Mouse (Mus musculus): ENCODE results near the gene Phf14. TPM values are rescaled to one million over a fixed set of nuclear protein-coding genes. Genes with fewer than 3 reads are reported as not detected.

The Phf14 gene
- polyA plus RNA-seq, 1 experiment from 2014 or later: 94.4 TPM

- H3K27me3 ChIP-seq (ENCODE audit: control insufficient read depth, insufficient read depth, low read length): no peaks in the 10 kb centered on the region
- WGBS: 86% methylated on average over 2 of the region's 2 CpGs
- H3K9me3 ChIP-seq (ENCODE audit: control insufficient read depth, low read length): no peaks in the 10 kb centered on the region
- no peak overlapping the region for H3K4me2 ChIP-seq (ENCODE audit: low read depth, low read length, severe bottlenecking)
- H3K4me3 ChIP-seq (ENCODE audit: low read depth, low read length): no peak overlapping the region
- DNase-seq (ENCODE audit: low spot score) (no peak), ATAC-seq (replicated peaks; ENCODE audit: low FRiP score) (no peak)
- no peak overlapping the region for H3K9ac ChIP-seq (ENCODE audit: low read length)
- H3K27ac ChIP-seq (ENCODE audit: low read depth, low read length): no peak overlapping the region
- H3K36me3 ChIP-seq (ENCODE audit: control insufficient read depth, insufficient read depth, low read length): no peaks in the 10 kb centered on the region
- no peaks in the 10 kb centered on the region for H3K4me1 ChIP-seq (replicated peaks; ENCODE audit: control insufficient read depth, insufficient read depth, low read length)
Observed at GRCm38 (mm10) chr6:12026804-12027537, 119.4 kb downstream of the Phf14 start.

- H3K27me3 ChIP-seq (ENCODE audit: control insufficient read depth, insufficient read depth, low read length): no peaks in the 10 kb centered on the region
- 79% methylated on average over 4 of the region's 4 CpGs for WGBS
- DNase-seq (ENCODE audit: low spot score) (no peak), ATAC-seq (replicated peaks; ENCODE audit: low FRiP score) (no peak)
- H3K36me3 ChIP-seq (ENCODE audit: control insufficient read depth, insufficient read depth, low read length): no peaks in the 10 kb centered on the region
- H3K4me1 ChIP-seq (replicated peaks; ENCODE audit: control insufficient read depth, insufficient read depth, low read length): no peaks in the 10 kb centered on the region
- H3K4me2 ChIP-seq (ENCODE audit: low read depth, low read length, severe bottlenecking): no peak overlapping the region
- no peaks in the 10 kb centered on the region for H3K9me3 ChIP-seq (ENCODE audit: control insufficient read depth, low read length)
- no peak overlapping the region for H3K27ac ChIP-seq (ENCODE audit: low read depth, low read length)
- no peak overlapping the region for H3K9ac ChIP-seq (ENCODE audit: low read length)
- no peak overlapping the region for H3K4me3 ChIP-seq (ENCODE audit: low read depth, low read length)
Observed at GRCm38 (mm10) chr6:12034561-12034960, 127.0 kb downstream of the Phf14 start.

- DNase-seq (ENCODE audit: low spot score) (no peak), ATAC-seq (replicated peaks; ENCODE audit: low FRiP score) (no peak)
- H3K9me3 ChIP-seq (ENCODE audit: control insufficient read depth, low read length): no peaks in the 10 kb centered on the region
- no peak overlapping the region for H3K4me3 ChIP-seq (ENCODE audit: low read depth, low read length)
- H3K4me1 ChIP-seq (replicated peaks; ENCODE audit: control insufficient read depth, insufficient read depth, low read length): no peaks in the 10 kb centered on the region
- H3K9ac ChIP-seq (ENCODE audit: low read length): no peak overlapping the region
- H3K36me3 ChIP-seq (ENCODE audit: control insufficient read depth, insufficient read depth, low read length): no peaks in the 10 kb centered on the region
- no peaks in the 10 kb centered on the region for H3K27me3 ChIP-seq (ENCODE audit: control insufficient read depth, insufficient read depth, low read length)
- no peak overlapping the region for H3K27ac ChIP-seq (ENCODE audit: low read depth, low read length)
- no peak overlapping the region for H3K4me2 ChIP-seq (ENCODE audit: low read depth, low read length, severe bottlenecking)
- 79% methylated on average over 7 of the region's 7 CpGs for WGBS
Observed at GRCm38 (mm10) chr6:12038268-12038667, 130.7 kb downstream of the Phf14 start.

- WGBS: 84% methylated on average over 2 of the region's 2 CpGs
- no peak overlapping the region for H3K4me2 ChIP-seq (ENCODE audit: low read depth, low read length, severe bottlenecking)
- no peaks in the 10 kb centered on the region for H3K27me3 ChIP-seq (ENCODE audit: control insufficient read depth, insufficient read depth, low read length)
- no peaks in the 10 kb centered on the region for H3K9me3 ChIP-seq (ENCODE audit: control insufficient read depth, low read length)
- DNase-seq (ENCODE audit: low spot score) (no peak), ATAC-seq (replicated peaks; ENCODE audit: low FRiP score) (no peak)
- H3K4me1 ChIP-seq (replicated peaks; ENCODE audit: control insufficient read depth, insufficient read depth, low read length): no peaks in the 10 kb centered on the region
- H3K9ac ChIP-seq (ENCODE audit: low read length): no peak overlapping the region
- no peaks in the 10 kb centered on the region for H3K36me3 ChIP-seq (ENCODE audit: control insufficient read depth, insufficient read depth, low read length)
- H3K4me3 ChIP-seq (ENCODE audit: low read depth, low read length): no peak overlapping the region
- H3K27ac ChIP-seq (ENCODE audit: low read depth, low read length): no peak overlapping the region
Observed at GRCm38 (mm10) chr6:12052884-12053283, 145.3 kb downstream of the Phf14 start.

GRCm38 (mm10) chr6:12054149-12054548 lies 146.5 kb downstream of the Phf14 start:
- Histone ChIP-seq H3K4me1 (replicated peaks; ENCODE audit: control insufficient read depth, insufficient read depth, low read length) (no peaks in the 10 kb centered on the region), H3K9ac (ENCODE audit: low read length) (no peak overlapping the region), H3K4me3 (ENCODE audit: low read depth, low read length) (no peak overlapping the region), H3K27me3 (ENCODE audit: control insufficient read depth, insufficient read depth, low read length) (no peaks in the 10 kb centered on the region), H3K27ac (ENCODE audit: low read depth, low read length) (no peak overlapping the region), H3K36me3 (ENCODE audit: control insufficient read depth, insufficient read depth, low read length) (no peaks in the 10 kb centered on the region), H3K4me2 (ENCODE audit: low read depth, low read length, severe bottlenecking) (no peak overlapping the region), H3K9me3 (ENCODE audit: control insufficient read depth, low read length) (no peaks in the 10 kb centered on the region)
- ATAC-seq (replicated peaks; ENCODE audit: low FRiP score): no peak
- 80% methylated on average over 3 of the region's 3 CpGs for WGBS
- DNase-seq (ENCODE audit: low spot score): no peak

- DNase-seq (ENCODE audit: low spot score) (no peak), ATAC-seq (replicated peaks; ENCODE audit: low FRiP score) (no peak)
- no peak overlapping the region for H3K4me3 ChIP-seq (ENCODE audit: low read depth, low read length)
- H3K27me3 ChIP-seq (ENCODE audit: control insufficient read depth, insufficient read depth, low read length): no peaks in the 10 kb centered on the region
- H3K9me3 ChIP-seq (ENCODE audit: control insufficient read depth, low read length): no peaks in the 10 kb centered on the region
- H3K27ac ChIP-seq (ENCODE audit: low read depth, low read length): no peak overlapping the region
- no peak overlapping the region for H3K4me2 ChIP-seq (ENCODE audit: low read depth, low read length, severe bottlenecking)
- WGBS: 88% methylated on average over 5 of the region's 5 CpGs
- H3K36me3 ChIP-seq (ENCODE audit: control insufficient read depth, insufficient read depth, low read length): no peaks in the 10 kb centered on the region
- H3K9ac ChIP-seq (ENCODE audit: low read length): no peak overlapping the region
- H3K4me1 ChIP-seq (replicated peaks; ENCODE audit: control insufficient read depth, insufficient read depth, low read length): no peaks in the 10 kb centered on the region
Observed at GRCm38 (mm10) chr6:12058717-12059116, 151.1 kb downstream of the Phf14 start.

GRCm38 (mm10) chr6:12059971-12060370 lies 152.4 kb downstream of the Phf14 start:
- Histone ChIP-seq H3K36me3 (ENCODE audit: control insufficient read depth, insufficient read depth, low read length) (no peaks in the 10 kb centered on the region), H3K4me1 (replicated peaks; ENCODE audit: control insufficient read depth, insufficient read depth, low read length) (no peaks in the 10 kb centered on the region), H3K4me2 (ENCODE audit: low read depth, low read length, severe bottlenecking) (no peak overlapping the region), H3K27ac (ENCODE audit: low read depth, low read length) (no peak overlapping the region), H3K27me3 (ENCODE audit: control insufficient read depth, insufficient read depth, low read length) (no peaks in the 10 kb centered on the region), H3K4me3 (ENCODE audit: low read depth, low read length) (no peak overlapping the region), H3K9me3 (ENCODE audit: control insufficient read depth, low read length) (no peaks in the 10 kb centered on the region), H3K9ac (ENCODE audit: low read length) (no peak overlapping the region)
- ATAC-seq (replicated peaks; ENCODE audit: low FRiP score) (no peak), DNase-seq (ENCODE audit: low spot score) (no peak)
- 95% methylated on average over 7 of the region's 7 CpGs for WGBS

- WGBS: 90% methylated on average over 9 of the region's 9 CpGs
- Histone ChIP-seq H3K4me1 (replicated peaks; ENCODE audit: control insufficient read depth, insufficient read depth, low read length) (no peaks in the 10 kb centered on the region), H3K9ac (ENCODE audit: low read length) (no peak overlapping the region), H3K36me3 (ENCODE audit: control insufficient read depth, insufficient read depth, low read length) (no peaks in the 10 kb centered on the region), H3K27me3 (ENCODE audit: control insufficient read depth, insufficient read depth, low read length) (no peaks in the 10 kb centered on the region), H3K4me2 (ENCODE audit: low read depth, low read length, severe bottlenecking) (no peak overlapping the region), H3K4me3 (ENCODE audit: low read depth, low read length) (no peak overlapping the region), H3K27ac (ENCODE audit: low read depth, low read length) (no peak overlapping the region), H3K9me3 (ENCODE audit: control insufficient read depth, low read length) (no peaks in the 10 kb centered on the region)
- ATAC-seq (replicated peaks; ENCODE audit: low FRiP score): no peak
- no peak for DNase-seq (ENCODE audit: low spot score)
Observed at GRCm38 (mm10) chr6:12060452-12061140, 153.0 kb downstream of the Phf14 start.

GRCm38 (mm10) chr6:12067956-12068355 lies 160.3 kb downstream of the Phf14 start:
- Histone ChIP-seq H3K36me3 (ENCODE audit: control insufficient read depth, insufficient read depth, low read length) (no peaks in the 10 kb centered on the region), H3K9me3 (ENCODE audit: control insufficient read depth, low read length) (no peaks in the 10 kb centered on the region), H3K4me1 (replicated peaks; ENCODE audit: control insufficient read depth, insufficient read depth, low read length) (no peaks in the 10 kb centered on the region), H3K27me3 (ENCODE audit: control insufficient read depth, insufficient read depth, low read length) (no peaks in the 10 kb centered on the region), H3K27ac (ENCODE audit: low read depth, low read length) (no peak overlapping the region), H3K4me3 (ENCODE audit: low read depth, low read length) (no peak overlapping the region), H3K4me2 (ENCODE audit: low read depth, low read length, severe bottlenecking) (no peak overlapping the region), H3K9ac (ENCODE audit: low read length) (no peak overlapping the region)
- ATAC-seq (replicated peaks; ENCODE audit: low FRiP score) (no peak), DNase-seq (ENCODE audit: low spot score) (no peak)
- 87% methylated on average over 4 of the region's 4 CpGs for WGBS
